Mouse (Mus musculus) testis, adult 2 months (tissue): ENCODE measurements around the gene Aqp5.

Experiments
- CTCF ChIP-seq: fragments of 200-500 bp; IDR thresholded peaks from 2 replicates; pipeline ENCODE4 v1.5.1; 2012; ENCODE audit warnings: low read depth, mild to moderate bottlenecking, inconsistent platforms, low read length, moderate library complexity; ENCODE audit not compliant: control insufficient read depth, insufficient read depth, insufficient replicate concordance
- POLR2A ChIP-seq: fragments of 200-500 bp; IDR thresholded peaks from 2 replicates; pipeline ENCODE4 v1.6.1; 2012; ENCODE audit warnings: low read depth, mild to moderate bottlenecking, inconsistent platforms, low read length, moderate library complexity; ENCODE audit not compliant: control insufficient read depth

DNA sequence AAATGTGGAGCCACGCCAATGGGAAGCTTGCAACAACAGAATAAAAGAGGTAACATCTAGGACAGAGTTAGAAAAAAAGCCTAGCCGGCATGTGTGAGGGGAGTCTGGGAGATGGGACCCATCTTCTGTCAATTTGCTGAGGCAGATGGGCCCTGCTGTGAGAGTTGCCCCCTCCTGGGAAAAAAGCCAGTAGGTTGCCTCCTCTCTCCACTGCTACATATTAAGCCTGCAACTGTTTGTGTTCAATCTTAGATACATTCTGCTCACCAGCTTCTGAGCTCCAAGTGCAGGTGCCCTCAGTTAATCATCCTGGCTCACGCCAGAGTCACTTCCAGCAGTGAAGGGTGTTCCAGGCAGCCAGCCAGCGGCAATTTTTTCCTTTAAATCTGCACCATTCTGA is 29.2 kb downstream of the Aqp5 start:
- TF ChIP-seq POLR2A (no peak), CTCF (no peak)
